Mouse (Mus musculus): ENCODE measurements at regions not wholly inside any gene's neighbourhood (a gene's known extent, or its start where the extent isn't known, plus 50 kb on each side); places are given as distances from the start of the nearest gene placed in this dataset.

GRCm38 (mm10) chr13:101026043-101026442, 192.8 kb upstream of the Slc30a5 start:
- Histone ChIP-seq H3K9ac (ENCODE audit: low read depth, poor library complexity, severe bottlenecking) (no peak overlapping the region), H3K36me3 (ENCODE audit: control insufficient read depth, insufficient read depth, low read length, poor library complexity, severe bottlenecking) (no peaks in the 10 kb centered on the region), H3K4me3 (ENCODE audit: low read depth, low read length) (no peak overlapping the region), H3K9me3 (replicated peaks; ENCODE audit: control insufficient read depth, insufficient read depth, low read length, poor library complexity, severe bottlenecking) (no peaks in the 10 kb centered on the region), H3K27ac (ENCODE audit: insufficient read depth, low read length) (no peak overlapping the region), H3K4me1 (ENCODE audit: control insufficient read depth, insufficient read depth, low read length) (no peaks in the 10 kb centered on the region), H3K27me3 (ENCODE audit: control insufficient read depth, insufficient read depth, low read length, poor library complexity, severe bottlenecking) (no peaks in the 10 kb centered on the region)
- TF ChIP-seq EP300 (IDR thresholded peaks at IDR 0.05; ENCODE audit: insufficient read depth, low read depth, low read length) (no peak), POLR2A (IDR thresholded peaks at IDR 0.05; ENCODE audit: insufficient read depth, low read length) (no peak), CTCF (IDR thresholded peaks at IDR 0.05; ENCODE audit: low read depth, low read length) (no peak)

GRCm38 (mm10) chr13:101025488-101025887, 192.3 kb upstream of the Slc30a5 start:
- Histone ChIP-seq H3K4me3 (ENCODE audit: low read depth, low read length) (no peak overlapping the region), H3K36me3 (ENCODE audit: control insufficient read depth, insufficient read depth, low read length, poor library complexity, severe bottlenecking) (no peaks in the 10 kb centered on the region), H3K9ac (ENCODE audit: low read depth, poor library complexity, severe bottlenecking) (no peak overlapping the region), H3K27ac (ENCODE audit: insufficient read depth, low read length) (no peak overlapping the region), H3K27me3 (ENCODE audit: control insufficient read depth, insufficient read depth, low read length, poor library complexity, severe bottlenecking) (no peaks in the 10 kb centered on the region), H3K4me1 (ENCODE audit: control insufficient read depth, insufficient read depth, low read length) (no peaks in the 10 kb centered on the region), H3K9me3 (replicated peaks; ENCODE audit: control insufficient read depth, insufficient read depth, low read length, poor library complexity, severe bottlenecking) (no peaks in the 10 kb centered on the region)
- TF ChIP-seq POLR2A (IDR thresholded peaks at IDR 0.05; ENCODE audit: insufficient read depth, low read length) (no peak), EP300 (IDR thresholded peaks at IDR 0.05; ENCODE audit: insufficient read depth, low read depth, low read length) (no peak), CTCF (IDR thresholded peaks at IDR 0.05; ENCODE audit: low read depth, low read length) (no peak)

- no peak for TF ChIP-seq EP300 (IDR thresholded peaks at IDR 0.05; ENCODE audit: insufficient read depth, low read depth, low read length)
- TF ChIP-seq CTCF (IDR thresholded peaks at IDR 0.05; ENCODE audit: low read depth, low read length) = no peak
- no peak for TF ChIP-seq POLR2A (IDR thresholded peaks at IDR 0.05; ENCODE audit: insufficient read depth, low read length)
- no peak overlapping the region for H3K27ac ChIP-seq (ENCODE audit: insufficient read depth, low read length)
- H3K4me3 ChIP-seq (ENCODE audit: low read depth, low read length) = no peak overlapping the region
- H3K9me3 ChIP-seq (replicated peaks; ENCODE audit: control insufficient read depth, insufficient read depth, low read length, poor library complexity, severe bottlenecking) = no peaks in the 10 kb centered on the region
- no peaks in the 10 kb centered on the region for H3K4me1 ChIP-seq (ENCODE audit: control insufficient read depth, insufficient read depth, low read length)
- H3K36me3 ChIP-seq (ENCODE audit: control insufficient read depth, insufficient read depth, low read length, poor library complexity, severe bottlenecking) = no peaks in the 10 kb centered on the region
- H3K9ac ChIP-seq (ENCODE audit: low read depth, poor library complexity, severe bottlenecking) = no peak overlapping the region
- H3K27me3 ChIP-seq (ENCODE audit: control insufficient read depth, insufficient read depth, low read length, poor library complexity, severe bottlenecking) = no peaks in the 10 kb centered on the region
Observed at GRCm38 (mm10) chr13:101024971-101025370, 191.7 kb upstream of the Slc30a5 start.

- TF ChIP-seq POLR2A (IDR thresholded peaks at IDR 0.05; ENCODE audit: insufficient read depth, low read length) (no peak), EP300 (IDR thresholded peaks at IDR 0.05; ENCODE audit: insufficient read depth, low read depth, low read length) (no peak), CTCF (IDR thresholded peaks at IDR 0.05; ENCODE audit: low read depth, low read length) (no peak)
- no peaks in the 10 kb centered on the region for H3K27me3 ChIP-seq (ENCODE audit: control insufficient read depth, insufficient read depth, low read length, poor library complexity, severe bottlenecking)
- no peaks in the 10 kb centered on the region for H3K9me3 ChIP-seq (replicated peaks; ENCODE audit: control insufficient read depth, insufficient read depth, low read length, poor library complexity, severe bottlenecking)
- H3K36me3 ChIP-seq (ENCODE audit: control insufficient read depth, insufficient read depth, low read length, poor library complexity, severe bottlenecking) = no peaks in the 10 kb centered on the region
- H3K9ac ChIP-seq (ENCODE audit: low read depth, poor library complexity, severe bottlenecking) = no peak overlapping the region
- H3K27ac ChIP-seq (ENCODE audit: insufficient read depth, low read length) = no peak overlapping the region
- H3K4me3 ChIP-seq (ENCODE audit: low read depth, low read length) = no peak overlapping the region
- no peaks in the 10 kb centered on the region for H3K4me1 ChIP-seq (ENCODE audit: control insufficient read depth, insufficient read depth, low read length)
Observed at GRCm38 (mm10) chr13:101019272-101019676, 186.0 kb upstream of the Slc30a5 start.

GRCm38 (mm10) chr13:101017041-101017440, 183.8 kb upstream of the Slc30a5 start:
- Histone ChIP-seq H3K9me3 (replicated peaks; ENCODE audit: control insufficient read depth, insufficient read depth, low read length, poor library complexity, severe bottlenecking) (no peaks in the 10 kb centered on the region), H3K36me3 (ENCODE audit: control insufficient read depth, insufficient read depth, low read length, poor library complexity, severe bottlenecking) (no peaks in the 10 kb centered on the region), H3K4me1 (ENCODE audit: control insufficient read depth, insufficient read depth, low read length) (no peaks in the 10 kb centered on the region), H3K27me3 (ENCODE audit: control insufficient read depth, insufficient read depth, low read length, poor library complexity, severe bottlenecking) (no peaks in the 10 kb centered on the region), H3K27ac (ENCODE audit: insufficient read depth, low read length) (no peak overlapping the region), H3K4me3 (ENCODE audit: low read depth, low read length) (no peak overlapping the region), H3K9ac (ENCODE audit: low read depth, poor library complexity, severe bottlenecking) (no peak overlapping the region)
- TF ChIP-seq POLR2A (IDR thresholded peaks at IDR 0.05; ENCODE audit: insufficient read depth, low read length) (no peak), EP300 (IDR thresholded peaks at IDR 0.05; ENCODE audit: insufficient read depth, low read depth, low read length) (no peak), CTCF (IDR thresholded peaks at IDR 0.05; ENCODE audit: low read depth, low read length) (no peak)

GRCm38 (mm10) chr13:101016181-101016580, 183.0 kb upstream of the Slc30a5 start:
- no peaks in the 10 kb centered on the region for H3K27me3 ChIP-seq (ENCODE audit: control insufficient read depth, insufficient read depth, low read length, poor library complexity, severe bottlenecking)
- no peaks in the 10 kb centered on the region for H3K4me1 ChIP-seq (ENCODE audit: control insufficient read depth, insufficient read depth, low read length)
- no peak overlapping the region for H3K27ac ChIP-seq (ENCODE audit: insufficient read depth, low read length)
- no peak overlapping the region for H3K9ac ChIP-seq (ENCODE audit: low read depth, poor library complexity, severe bottlenecking)
- H3K4me3 ChIP-seq (ENCODE audit: low read depth, low read length) = no peak overlapping the region
- no peaks in the 10 kb centered on the region for H3K9me3 ChIP-seq (replicated peaks; ENCODE audit: control insufficient read depth, insufficient read depth, low read length, poor library complexity, severe bottlenecking)
- TF ChIP-seq POLR2A (IDR thresholded peaks at IDR 0.05; ENCODE audit: insufficient read depth, low read length) (no peak), EP300 (IDR thresholded peaks at IDR 0.05; ENCODE audit: insufficient read depth, low read depth, low read length) (no peak), CTCF (IDR thresholded peaks at IDR 0.05; ENCODE audit: low read depth, low read length) (no peak)
- H3K36me3 ChIP-seq (ENCODE audit: control insufficient read depth, insufficient read depth, low read length, poor library complexity, severe bottlenecking) = no peaks in the 10 kb centered on the region

All from ES-Bruce4 (cell line).